Mouse (Mus musculus): ENCODE data around the gene 1810009A15Rik. TPM values are rescaled to one million over a fixed set of nuclear protein-coding genes. Genes with fewer than 3 reads are reported as not detected.

1810009A15Rik gene
- total and polyA plus RNA-seq, 3 experiments: 184 to 189 TPM; not detected in 1

GRCm38 (mm10) chr19:8886916-8887584 lies 1.6 kb upstream of the 1810009A15Rik start (continued):
- TF ChIP-seq BHLHE40 (IDR thresholded peaks at IDR 0.05; ENCODE audit: borderline replicate concordance, low read depth, low read length) (peak; percentile 23; the same call in 1 of the 2 replicates), TBP (IDR thresholded peaks at IDR 0.05; ENCODE audit: low read depth, low read length) (no peak), RAD21 (IDR thresholded peaks at IDR 0.05; ENCODE audit: low read depth, low read length) (no peak), JUND (IDR thresholded peaks at IDR 0.05; ENCODE audit: low read depth, low read length) (no peak)

- Histone ChIP-seq H3K4me3 (ENCODE audit: control insufficient read depth in 1 of 2, insufficient read depth in 1 of 2, low read depth in 2 of 2, low read length in 2 of 2) (peak overlapping the region; percentile 75 to 85), H3K79me2 (ENCODE audit: control insufficient read depth, insufficient read depth, low read length, poor library complexity) (peaks cover 26% of the 10 kb centered on the region), H3K9me3 (replicated peaks; ENCODE audit: insufficient read depth, low read length) (no peaks in the 10 kb centered on the region), H3K36me3 (ENCODE audit: control insufficient read depth in 1 of 2, insufficient read depth in 2 of 2, low read length in 2 of 2) (peaks cover 0 to 32% of the 10 kb centered on the region in 2 experiments; a peak in 2 of 4 replicates), H3K4me1 (ENCODE audit: control insufficient read depth in 1 of 2, insufficient read depth in 2 of 2, low read length in 2 of 2) (peaks cover 0 to 13% of the 10 kb centered on the region in 2 experiments; a peak in 1 of 4 replicates), H3K27ac (ENCODE audit: control insufficient read depth, low read depth, low read length) (peak overlapping the region; percentile 91), H3K9ac (ENCODE audit: control insufficient read depth, low read depth, low read length, poor library complexity, severe bottlenecking) (peak overlapping the region; percentile 94), H3K27me3 (ENCODE audit: control insufficient read depth in 1 of 2, insufficient read depth in 2 of 2, low read length in 2 of 2) (no peaks in the 10 kb centered on the region)
- peak; percentile 64 for DNase-seq (ENCODE audit: low read depth, low spot score)
- TF ChIP-seq MAZ (IDR thresholded peaks at IDR 0.05; ENCODE audit: low read depth, low read length) (0 out of 2 replicates have a peak, but pooled peaks have one; percentile 65), TBP (IDR thresholded peaks at IDR 0.05; ENCODE audit: low read depth, low read length) (no peak), MEF2A (IDR thresholded peaks at IDR 0.05; ENCODE audit: extremely low read depth, insufficient replicate concordance, low read depth, low read length, poor library complexity, severe bottlenecking) (no peak), E2F4 (IDR thresholded peaks at IDR 0.05; ENCODE audit: borderline replicate concordance, low read depth, low read length) (peak; percentile 74; the same call in 1 of the 2 replicates), SIN3A (IDR thresholded peaks at IDR 0.05; ENCODE audit: low read length) (peak; percentile 84), ETS1 (IDR thresholded peaks at IDR 0.05; ENCODE audit: low read depth, low read length) (peak; percentile 61; the same call in 1 of the 2 replicates), USF1 (IDR thresholded peaks at IDR 0.05; ENCODE audit: low read depth, low read length) (no peak), MAFK (IDR thresholded peaks at IDR 0.05; ENCODE audit: borderline replicate concordance, low read depth, low read length) (peak; percentile 40; the same call in 1 of the 2 replicates), RCOR1 (IDR thresholded peaks at IDR 0.05; ENCODE audit: low read depth, low read length) (peak; percentile 65), MYB (IDR thresholded peaks at IDR 0.05; ENCODE audit: low read depth, low read length) (peak; percentile 36; the same call in 1 of the 2 replicates), GABPA (IDR thresholded peaks at IDR 0.05; ENCODE audit: low read depth, low read length) (no peak), ZMIZ1 (IDR thresholded peaks at IDR 0.05; ENCODE audit: low read depth, low read length) (peak; percentile 78), ZC3H11A (IDR thresholded peaks at IDR 0.05; ENCODE audit: low read depth, low read length) (no peak), BHLHE40 (IDR thresholded peaks at IDR 0.05; ENCODE audit: borderline replicate concordance, low read depth, low read length) (peak; percentile 80), POLR2A (IDR thresholded peaks at IDR 0.05; ENCODE audit: control insufficient read depth in 1 of 2, insufficient read depth in 1 of 2, low read depth in 1 of 2, low read length in 2 of 2, poor library complexity in 1 of 2) (peak; percentile 41 to 52; a peak in 3 of 4 replicates), POLR2AphosphoS5 (IDR thresholded peaks at IDR 0.05; ENCODE audit: borderline replicate concordance, low read depth, low read length) (0 out of 2 replicates have a peak, but pooled peaks have one; percentile 1), ZKSCAN1 (IDR thresholded peaks at IDR 0.05; ENCODE audit: low read depth, low read length) (no peak), CHD1 (IDR thresholded peaks at IDR 0.05; ENCODE audit: low read depth, low read length) (peak; percentile 98), EP300 (IDR thresholded peaks at IDR 0.05; ENCODE audit: low read depth in 1 of 2, low read length in 2 of 2) (no peak), ELF1 (IDR thresholded peaks at IDR 0.05; ENCODE audit: low read depth, low read length) (no peak), MYC (IDR thresholded peaks at IDR 0.05; ENCODE audit: low read depth, low read length) (peak; percentile 97), KAT2A (conservative IDR thresholded peaks at IDR 0.05; ENCODE audit: low read depth, low read length) (peak; percentile 65), NRF1 (IDR thresholded peaks at IDR 0.05; ENCODE audit: insufficient read depth, low read depth, low read length, poor library complexity, severe bottlenecking) (no peak), TAL1 (IDR thresholded peaks at IDR 0.05; ENCODE audit: low read length) (no peak), TCF12 (IDR thresholded peaks at IDR 0.05; ENCODE audit: low read depth, low read length) (no peak), USF2 (IDR thresholded peaks at IDR 0.05; ENCODE audit: borderline replicate concordance in 1 of 2, insufficient read depth in 1 of 2, low read depth in 1 of 2, low read length in 2 of 2) (no peak), RAD21 (IDR thresholded peaks at IDR 0.05; ENCODE audit: low read depth, low read length) (no peak), POLR2AphosphoS2 (IDR thresholded peaks at IDR 0.05; ENCODE audit: low read length) (peak; percentile 94), MAX (IDR thresholded peaks at IDR 0.05; ENCODE audit: low read length) (peak; percentile 95)
Measured at GRCm38 (mm10) chr19:8887585-8888463, 829 bp upstream of the 1810009A15Rik start.
